Mouse (Mus musculus): ENCODE results near the gene Nhlh1.

- TF ChIP-seq CTCF (IDR thresholded peaks at IDR 0.05) (no peak), EP300 (IDR thresholded peaks at IDR 0.05) (no peak)
Measured at GRCm38 (mm10) chr1:172009406-172009805, 48.0 kb downstream of the Nhlh1 start.

Data from lung, postnatal 0 days (tissue).